Mouse (Mus musculus) frontal cortex, postnatal 36 days (tissue): ENCODE measurements at regions not wholly inside any gene's neighbourhood (a gene's known extent, or its start where the extent isn't known, plus 50 kb on each side); places are given as distances from the start of the nearest gene placed in this dataset.

ENCODE experiments used
- DNase-seq, 2 experiments: peaks; one replicate each; pipeline ENCODE4 v3.0.0; 2022; ENCODE audit warnings: low spot score in 2 of 2

DNA sequence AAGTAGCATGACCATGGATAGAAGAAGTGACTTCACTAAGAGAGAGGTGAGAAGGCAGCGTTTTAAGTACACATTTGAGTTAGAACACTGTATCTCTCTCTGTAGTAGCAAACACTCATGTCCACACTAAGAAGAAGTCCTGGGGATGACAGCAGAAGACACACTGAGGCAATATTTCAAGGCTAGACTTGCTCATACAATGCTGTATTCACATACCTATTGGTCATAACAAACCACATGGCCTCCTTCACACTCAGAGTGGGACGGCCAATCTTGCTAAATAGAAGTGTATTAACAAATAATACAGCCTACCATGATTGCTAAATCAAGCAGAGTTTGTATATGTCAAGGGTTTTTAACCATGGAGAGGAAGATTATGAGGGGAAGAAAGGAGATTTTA is 252.5 kb upstream of the Kcnj16 start:
- no peak for DNase-seq

DNA sequence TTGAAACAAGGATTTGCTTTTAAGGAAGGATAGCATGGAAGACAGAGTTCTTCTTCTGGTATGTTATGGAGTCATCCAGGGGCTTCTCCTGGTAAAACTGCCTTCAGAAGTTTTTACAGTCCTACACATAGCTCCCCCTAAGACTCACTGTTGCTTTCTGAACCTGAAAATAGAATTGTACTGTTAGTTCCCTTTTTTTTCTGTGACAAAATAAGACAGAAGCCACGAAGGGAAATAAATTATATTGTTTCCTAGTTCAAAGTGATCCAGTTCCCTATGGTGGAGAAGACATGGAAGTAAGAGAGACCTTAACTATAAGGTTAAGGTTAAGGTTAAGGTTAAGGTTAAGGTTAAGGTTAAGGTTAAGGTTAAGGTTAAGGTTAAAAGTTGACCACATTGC is 251.5 kb upstream of the Kcnj16 start:
- no peak for DNase-seq

DNA sequence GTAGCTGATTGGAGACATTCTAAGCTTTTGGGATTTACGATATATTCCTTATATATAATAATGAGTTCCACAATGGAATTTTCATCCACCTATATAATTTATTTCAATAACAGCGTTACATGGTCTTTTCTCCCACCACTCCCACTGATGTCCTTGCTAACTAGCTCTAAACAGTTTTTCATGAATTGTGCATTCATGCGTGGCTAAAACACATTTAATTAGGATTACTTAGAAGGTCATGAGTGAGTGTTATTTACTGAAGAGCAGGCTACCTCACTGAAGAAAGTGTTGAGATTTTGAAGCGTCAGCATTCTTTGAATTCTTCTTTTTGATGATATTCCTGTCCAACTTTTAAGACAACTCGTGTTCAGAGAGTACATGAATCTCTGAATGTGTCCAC is 245.1 kb upstream of the Kcnj16 start:
- no peak for DNase-seq

DNA sequence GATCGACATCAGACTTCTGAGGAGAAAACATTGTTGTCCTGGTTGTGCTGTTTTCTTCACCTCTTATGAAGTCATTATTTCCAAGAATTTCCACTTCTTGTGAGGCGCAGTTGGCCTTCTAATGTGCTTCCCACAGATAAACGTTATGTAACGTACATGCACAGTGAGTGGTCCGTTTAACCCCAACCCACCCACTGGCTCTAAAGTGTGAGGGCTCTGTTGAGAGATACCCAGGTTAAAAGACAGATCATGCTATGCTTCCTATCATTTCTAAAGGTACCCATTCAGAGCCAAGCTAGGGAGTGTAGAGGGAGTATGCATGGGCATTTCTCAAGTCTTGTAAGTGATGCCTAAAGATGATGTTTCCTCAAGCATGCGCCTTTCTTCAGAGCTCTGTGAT is 243.9 kb upstream of the Kcnj16 start:
- DNase-seq: no peak

DNA sequence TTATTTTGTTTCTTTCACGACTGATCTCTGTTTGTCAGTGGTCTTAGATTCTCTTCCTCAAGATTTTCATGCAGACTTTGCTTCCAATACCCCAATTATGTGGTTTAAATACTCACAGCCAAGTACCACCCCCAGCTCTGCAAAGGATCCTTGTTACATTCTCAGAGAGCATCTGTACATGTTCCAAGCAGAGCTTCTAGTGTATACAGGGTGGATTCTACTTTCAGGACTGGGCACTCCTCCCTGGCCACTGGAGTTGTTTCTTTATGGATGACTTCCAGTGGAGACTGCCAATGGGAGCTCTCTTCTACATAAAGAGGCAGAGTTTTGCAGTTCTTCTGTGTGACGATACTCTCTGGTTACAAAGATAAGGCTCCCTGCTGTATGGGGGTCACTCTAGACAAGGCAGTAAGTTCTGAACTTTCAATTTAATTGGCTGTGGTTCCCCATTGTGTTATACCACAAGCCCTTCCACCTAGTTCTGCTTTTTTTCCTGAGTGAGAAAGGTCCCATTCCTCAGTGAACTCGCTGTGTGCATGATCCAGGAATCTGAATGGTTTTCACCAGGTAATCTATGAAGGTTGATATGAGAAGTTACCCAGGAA is 240.4 kb upstream of the Kcnj16 start:
- no peak for DNase-seq

DNA sequence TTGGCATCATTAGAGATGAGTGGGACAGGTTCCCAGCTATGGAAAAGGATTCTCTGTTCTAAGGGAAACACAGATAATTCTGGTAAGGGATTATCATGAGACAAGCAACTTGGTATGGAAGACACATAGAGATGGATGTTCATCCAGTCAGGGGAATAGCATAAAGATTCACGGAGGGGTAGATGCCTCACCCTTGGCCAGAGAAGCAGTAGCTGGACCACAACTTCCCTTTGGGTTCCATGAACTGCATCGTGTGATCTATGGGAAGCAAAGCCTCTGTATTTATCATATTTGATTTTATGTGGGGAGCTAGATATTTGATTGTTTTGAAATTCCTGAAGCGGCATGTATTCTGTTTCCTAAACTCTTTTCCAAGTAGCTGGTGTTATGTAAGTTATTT is 236.3 kb upstream of the Kcnj16 start:
- DNase-seq: no peak

DNA sequence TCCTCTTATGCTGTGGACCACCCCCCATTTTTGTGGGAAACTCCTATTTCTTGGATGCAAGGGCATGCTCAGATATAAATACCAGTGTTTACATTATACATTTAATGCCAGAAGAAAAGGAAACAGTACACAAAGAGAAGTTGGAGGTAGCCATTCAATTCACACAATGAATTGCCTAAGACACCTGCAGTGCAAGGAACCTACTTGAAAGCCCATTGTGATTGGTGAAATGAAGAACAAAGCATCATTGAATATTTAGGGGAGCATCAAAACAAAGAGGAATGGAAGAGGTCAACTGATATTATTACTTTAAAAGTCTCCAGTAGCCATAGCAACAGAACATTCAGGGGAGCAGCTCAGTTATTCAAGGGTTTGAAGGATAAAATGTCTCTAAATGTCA is 193.7 kb upstream of the Kcnj16 start:
- DNase-seq: no peak

DNA sequence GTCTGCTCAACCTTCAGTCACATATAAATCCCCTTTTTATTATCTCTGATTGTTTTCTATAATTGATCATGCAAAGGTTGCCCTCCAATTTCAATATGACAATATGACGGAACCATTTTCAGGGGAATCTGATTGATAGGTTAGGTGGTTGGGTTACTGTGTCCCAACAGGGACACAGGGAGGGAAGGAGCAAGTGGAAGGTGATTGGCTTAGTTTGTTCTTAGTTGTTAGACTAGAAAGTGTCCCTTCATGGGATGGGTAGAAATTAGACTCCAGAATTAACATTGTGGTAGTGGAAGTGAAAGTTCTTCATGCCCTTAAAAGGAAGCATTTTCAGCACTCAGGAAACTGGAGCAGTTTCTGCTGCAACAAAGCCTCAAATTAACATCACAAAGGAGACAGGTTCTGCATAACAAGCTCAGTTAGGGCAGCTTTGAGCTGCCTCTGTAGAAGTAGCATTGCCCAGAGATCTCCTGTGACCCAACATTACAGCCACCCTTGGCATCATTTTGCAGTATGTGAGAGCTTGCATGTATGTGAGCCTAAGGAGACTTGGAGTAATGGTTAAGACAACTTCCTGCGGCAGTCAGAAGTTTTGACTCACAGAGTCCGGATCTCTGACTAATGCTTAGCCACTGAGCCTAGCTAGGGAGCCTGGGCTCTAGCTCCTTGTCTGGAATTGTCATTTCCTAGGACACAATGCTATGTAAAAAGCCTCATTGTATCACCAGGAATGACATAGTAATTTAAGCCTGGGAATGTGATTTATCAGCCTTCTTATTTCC is 186.1 kb upstream of the Kcnj16 start:
- DNase-seq: no peak

DNA sequence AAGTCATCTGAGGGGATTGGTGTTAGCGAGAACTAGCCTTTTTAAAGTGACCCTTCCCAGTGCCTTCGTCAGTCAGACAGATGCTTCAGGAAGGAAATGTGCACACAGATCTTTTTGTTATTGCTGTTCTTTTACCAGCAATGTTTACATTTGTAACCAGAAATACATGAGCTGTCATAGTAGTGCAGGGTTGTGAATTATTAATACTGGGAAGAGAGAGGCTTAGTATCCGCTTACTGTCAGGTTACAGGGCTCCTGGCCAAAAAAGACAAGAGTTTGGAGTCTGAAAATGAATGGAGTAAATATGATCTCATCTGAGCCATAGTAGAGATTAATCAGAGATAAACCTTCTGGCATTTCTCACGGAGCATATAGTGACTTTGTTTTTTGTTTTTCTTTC is 178.3 kb upstream of the Kcnj16 start:
- no peak for DNase-seq

DNA sequence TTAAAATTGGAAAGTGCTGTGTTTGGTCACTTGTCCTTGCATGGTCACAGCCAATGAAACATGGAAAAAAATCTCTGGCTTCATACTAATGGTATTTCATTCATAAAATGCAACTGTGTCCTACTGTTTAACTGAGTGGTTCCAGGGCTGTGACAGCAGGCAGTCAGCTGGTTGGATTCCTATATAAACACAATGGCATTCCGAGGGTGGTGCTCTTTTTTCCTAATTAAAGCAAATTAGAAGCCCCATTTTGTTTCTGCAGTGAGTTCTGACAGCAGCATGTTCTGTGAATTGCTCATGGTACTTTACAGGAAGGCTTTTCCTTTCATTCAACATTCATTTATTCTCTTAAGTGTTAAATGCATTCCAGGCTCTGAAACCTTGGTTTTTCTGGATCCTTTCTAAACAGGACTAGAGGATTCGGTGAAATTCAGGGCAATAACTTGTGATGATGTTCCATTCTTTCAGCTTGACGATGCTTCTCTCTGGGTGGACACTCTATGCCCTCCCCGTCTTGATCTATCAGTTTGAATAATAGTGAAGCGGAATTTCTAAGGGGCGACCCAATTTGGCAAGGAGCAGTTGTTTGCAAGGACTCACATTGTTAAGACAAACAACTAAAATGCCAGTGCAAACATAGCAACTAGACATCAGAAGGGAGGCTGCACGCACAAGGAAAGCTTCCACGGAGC is 167.8 kb upstream of the Kcnj16 start:
- no peak for DNase-seq

DNA sequence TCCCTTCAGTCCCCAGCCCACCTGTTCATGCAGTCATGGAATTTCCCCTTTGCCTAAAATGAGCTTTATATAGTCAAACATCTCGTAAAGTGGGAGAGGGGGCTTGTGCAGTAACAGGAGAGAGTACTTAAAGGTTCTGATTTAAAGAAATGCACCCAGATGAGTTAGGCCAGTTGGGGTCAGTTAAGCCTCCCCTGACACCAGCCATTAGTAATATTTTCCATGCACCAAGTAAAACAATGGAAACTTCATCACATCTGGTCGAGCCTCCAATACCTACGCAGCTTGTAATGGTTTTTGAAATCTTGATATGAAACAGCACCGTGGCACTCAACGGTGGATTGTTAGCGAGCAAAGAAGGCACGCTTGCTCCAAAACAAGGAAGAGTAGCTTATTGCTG is 165.8 kb upstream of the Kcnj16 start:
- DNase-seq: no peak

DNA sequence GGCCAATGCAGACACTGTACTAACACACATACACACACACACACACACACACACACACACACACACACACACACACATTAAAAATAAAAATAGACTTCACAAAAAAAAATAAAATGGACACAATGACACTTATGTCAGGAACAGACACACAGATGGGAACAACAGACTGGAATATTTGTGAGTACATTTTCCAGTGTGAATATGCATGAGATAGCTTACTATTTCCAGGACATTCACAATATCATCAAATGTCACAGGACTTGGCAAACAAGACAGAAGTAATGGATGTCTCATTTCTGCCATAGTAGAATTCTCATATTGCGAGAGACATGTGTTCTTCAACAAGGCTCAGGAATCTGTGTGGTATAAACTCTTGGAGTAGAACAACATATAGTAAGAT is 163.8 kb upstream of the Kcnj16 start:
- DNase-seq: peak in 1 of 2 experiments; percentile 4

DNA sequence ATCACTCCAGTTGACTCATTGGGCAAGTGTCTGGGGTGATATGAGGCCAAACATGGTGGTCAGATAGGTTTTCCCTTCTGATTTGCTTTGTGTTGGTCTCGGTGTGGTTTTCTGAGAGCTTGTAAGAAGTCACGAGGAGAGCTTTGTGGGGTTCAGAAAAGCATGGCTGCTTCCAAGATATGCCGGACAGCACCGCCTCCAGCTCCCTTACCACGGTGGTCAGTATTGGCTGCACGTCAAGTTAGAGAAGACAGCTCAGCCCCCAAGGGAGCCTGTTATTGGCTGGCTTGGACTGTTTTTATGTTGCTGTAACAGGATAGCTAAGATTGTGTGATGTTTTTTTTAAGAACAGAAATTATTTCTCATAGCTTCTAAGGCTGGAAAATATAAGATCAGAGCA is 154.7 kb upstream of the Kcnj16 start:
- no peak for DNase-seq

DNA sequence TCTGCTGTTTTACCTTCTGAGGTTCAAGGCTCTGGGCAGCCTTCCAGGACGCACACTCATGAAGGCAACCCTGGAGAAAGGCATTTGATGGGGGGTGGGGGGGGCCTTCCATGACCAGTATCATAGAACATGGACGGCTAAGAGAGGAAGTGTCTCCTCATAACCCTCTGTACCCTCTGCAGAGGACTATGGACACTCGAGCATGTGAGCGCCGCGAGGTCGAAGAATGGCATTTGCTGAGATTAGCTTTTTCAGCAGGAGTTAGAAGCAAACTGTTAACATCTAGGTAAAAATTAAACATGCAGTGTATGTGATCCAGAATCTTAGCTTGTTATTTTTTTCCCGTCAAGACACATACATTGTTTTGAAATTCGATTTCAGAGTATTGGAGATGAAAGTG is 153.1 kb upstream of the Kcnj16 start:
- DNase-seq: no peak

DNA sequence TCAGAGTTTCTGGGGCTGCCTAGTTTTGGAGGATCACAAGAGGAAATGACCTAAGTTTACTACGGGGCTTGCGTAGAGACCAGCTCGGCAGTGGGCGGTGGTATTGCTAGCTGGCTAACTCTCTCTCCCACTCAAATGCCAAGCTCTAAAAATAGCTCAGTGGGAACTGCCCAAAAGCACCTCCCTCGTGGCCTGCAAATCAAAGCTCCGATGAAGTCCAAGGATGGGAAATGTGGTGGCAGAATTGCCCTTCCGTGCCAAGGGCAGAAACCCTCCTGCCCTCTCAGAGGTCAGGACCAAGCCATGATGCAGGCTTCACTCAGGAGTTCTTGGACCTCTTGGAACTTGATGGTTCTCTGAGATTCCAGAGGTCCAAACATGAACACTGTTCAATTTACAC is 152.6 kb upstream of the Kcnj16 start:
- no peak for DNase-seq

DNA sequence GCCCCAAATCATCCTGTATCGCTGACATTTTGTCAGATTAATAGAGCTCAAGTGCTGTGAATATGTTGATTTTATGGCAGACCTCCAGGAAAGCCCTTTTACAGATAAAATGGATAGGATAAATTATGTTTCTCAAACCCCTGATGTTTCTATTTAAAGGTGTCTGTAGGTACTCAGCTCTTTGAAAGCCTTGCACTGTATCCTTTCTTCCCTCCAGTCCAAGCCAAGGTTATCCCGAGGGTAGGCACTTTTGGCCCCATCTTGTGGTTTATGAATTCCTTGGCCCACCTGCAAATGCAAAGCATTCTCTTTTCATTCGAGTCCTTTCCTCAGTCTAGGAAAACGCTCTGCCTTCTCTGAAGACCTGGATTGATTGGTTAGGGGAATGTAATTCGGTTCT is 139.2 kb upstream of the Kcnj16 start:
- no peak for DNase-seq

DNA sequence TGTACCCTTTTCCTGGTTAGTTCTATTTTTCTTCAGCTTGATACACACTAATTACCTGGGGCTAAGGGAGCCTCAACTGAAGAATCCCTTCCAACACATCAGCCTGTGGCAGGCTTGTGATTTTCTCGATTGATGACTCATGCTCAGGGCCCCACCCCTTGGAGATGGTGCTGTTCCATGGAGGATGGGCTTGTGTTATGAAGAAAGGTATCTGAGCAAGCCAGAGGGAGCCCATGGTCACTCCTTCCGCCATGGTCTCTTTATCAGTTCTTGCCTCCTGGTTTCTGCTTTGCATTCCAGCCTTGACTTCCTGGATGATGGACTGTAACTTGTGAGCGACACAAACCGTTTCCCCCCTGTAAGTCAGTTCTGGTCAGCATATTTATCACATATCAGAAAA is 131.1 kb upstream of the Kcnj16 start:
- DNase-seq: no peak

DNA sequence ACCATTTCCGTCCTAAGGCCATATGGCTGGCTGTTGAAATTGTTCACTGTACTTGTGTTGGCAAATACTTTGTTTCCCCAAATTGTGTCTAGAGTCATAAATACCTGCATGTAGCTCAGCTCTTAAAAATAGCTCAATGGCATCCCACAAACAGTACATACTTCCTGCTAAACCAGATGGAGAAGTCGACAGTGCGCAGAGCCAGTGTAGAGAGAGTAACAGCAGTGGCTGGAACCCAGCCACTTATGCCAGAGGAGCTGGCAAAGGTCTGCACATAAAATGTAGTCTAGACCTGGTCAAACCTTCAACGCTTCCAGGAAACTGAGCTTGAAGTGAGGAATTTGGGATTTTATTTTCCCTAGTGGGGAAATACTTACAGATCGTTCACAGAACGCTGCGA is 128.5 kb upstream of the Kcnj16 start:
- DNase-seq: no peak

DNA sequence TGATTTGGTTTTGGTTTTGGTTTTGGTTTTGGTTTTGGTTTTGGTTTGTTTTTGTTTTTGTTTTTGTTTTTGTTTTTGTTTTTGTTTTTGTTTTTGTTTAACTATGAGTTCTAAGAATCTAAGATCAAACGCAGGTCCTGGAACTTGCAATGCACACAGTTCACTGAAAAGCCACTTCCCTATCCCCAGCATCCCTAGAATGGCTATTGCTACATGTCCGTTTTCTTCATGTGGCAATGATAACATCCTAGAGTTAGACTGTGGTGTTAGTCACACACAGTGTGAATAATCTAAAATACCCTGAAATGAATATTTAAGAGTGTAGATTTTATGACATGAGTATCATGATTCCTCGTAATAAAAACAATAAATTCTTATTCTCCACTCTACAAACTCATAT is 99.5 kb upstream of the Kcnj16 start:
- no peak for DNase-seq

DNA sequence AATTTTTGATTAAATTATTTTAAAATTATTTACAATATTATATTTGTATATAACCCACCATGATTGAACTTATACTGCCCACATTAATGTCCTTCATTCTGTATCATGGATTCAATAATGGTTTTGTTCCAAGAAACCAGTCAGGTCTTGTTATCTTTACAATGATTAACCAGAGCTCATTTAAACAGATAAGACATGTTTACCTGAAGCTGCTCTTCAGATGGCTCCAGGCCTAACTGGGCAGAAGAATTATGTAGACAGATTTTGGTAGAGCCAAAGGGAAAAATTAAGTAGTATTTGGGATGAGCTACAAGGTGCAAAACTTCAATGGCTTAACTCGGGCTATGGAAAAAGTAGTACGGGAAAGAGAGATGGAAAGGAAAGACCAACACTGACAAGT is 97.7 kb upstream of the Kcnj16 start:
- no peak for DNase-seq

DNA sequence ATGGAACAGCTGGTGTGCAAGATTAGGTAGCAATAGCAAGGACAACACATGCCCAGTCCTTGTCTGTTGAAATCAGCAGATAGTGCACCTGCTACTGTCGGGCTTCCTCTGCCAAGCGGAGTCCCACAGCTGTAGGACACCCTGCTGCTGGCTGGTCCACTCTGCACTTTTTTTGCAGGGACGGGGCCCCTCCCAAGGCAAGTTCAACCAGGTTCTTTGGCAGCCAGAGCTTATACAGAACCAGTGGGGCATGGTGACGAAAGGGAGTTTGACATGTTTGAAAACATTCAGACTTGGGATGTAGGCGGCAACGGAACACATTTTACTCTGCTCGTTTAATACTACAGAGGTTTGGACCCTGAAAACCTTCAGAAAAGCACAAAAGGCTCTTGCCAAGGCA is 93.2 kb upstream of the Kcnj16 start:
- DNase-seq: no peak

DNA sequence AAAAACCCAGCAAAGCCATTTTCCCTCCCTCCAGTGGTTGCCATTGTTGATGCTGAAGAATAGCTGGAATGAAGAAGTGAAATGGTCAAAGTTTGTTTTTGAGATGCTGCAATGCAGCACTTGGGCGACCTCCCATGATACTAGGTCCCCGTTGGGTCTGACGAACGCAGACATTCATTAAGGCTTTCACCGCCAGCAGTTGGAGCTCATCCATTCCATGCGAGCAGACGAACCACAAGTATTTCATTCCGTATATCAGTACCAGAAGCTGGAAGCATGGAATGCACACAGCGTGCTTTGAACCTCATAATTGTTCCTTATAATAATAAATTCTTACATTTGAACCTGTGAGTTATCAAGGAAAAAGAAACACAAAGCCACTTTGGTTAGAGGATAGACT is 86.9 kb upstream of the Kcnj16 start:
- no peak for DNase-seq
